ENCODE assay signal across 16 mouse cellular contexts in the genomic region with DNA sequence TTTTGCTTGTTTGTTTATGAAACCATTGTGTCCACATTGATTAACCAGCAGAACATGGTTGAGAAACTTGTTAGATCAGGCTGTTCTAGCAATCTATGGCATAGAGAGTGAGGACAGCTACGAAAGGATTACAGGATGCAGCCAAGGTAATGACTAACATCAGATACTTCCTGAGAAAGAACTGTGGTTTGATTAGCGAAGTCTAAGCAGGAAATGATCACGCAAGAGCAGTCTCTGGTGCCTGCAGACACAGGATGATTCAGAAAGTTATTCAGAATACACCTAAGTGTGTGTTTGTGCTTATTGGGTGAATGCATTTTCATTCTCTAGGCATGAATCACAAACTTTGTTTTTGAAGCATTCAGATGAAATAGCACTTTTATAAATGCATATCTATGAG.
"Had no signal": no experiment of that assay in that cellular context is flagged by ENCODE, and none has a peak within 500 bp of the region (broad histone marks: within the 10 kb centered on the region; RNA-seq: fewer than 3 reads in every experiment).

No protein-coding gene starts in this region.

- H3K9me3 ChIP-seq: megakaryocyte, embryonic 14.5 days; midbrain, embryonic 12.5 days; neural tube, embryonic 12.5 days; stomach, embryonic 15.5 days had no signal

- H3K27ac ChIP-seq: macrophage; midbrain, embryonic 12.5 days; neural tube, embryonic 12.5 days; stomach, embryonic 15.5 days; stomach, postnatal 0 days had no signal

- DNase-seq: lung, adult 18-20 months; lung, embryonic 14.5 days; lung, postnatal 10 days; lung, postnatal 36 days; midbrain, embryonic 14.5 days; right cerebral cortex, postnatal 14 days; thymus, adult 18-20 months; thymus, postnatal 14 days; thymus, postnatal 36 days had no signal

- ATAC-seq: midbrain, embryonic 16.5 days had no signal

- H3K4me2 ChIP-seq: lung, embryonic 14.5 days; midbrain, embryonic 12.5 days; neural tube, embryonic 12.5 days; stomach, embryonic 15.5 days had no signal

- H3K4me1 ChIP-seq: megakaryocyte, embryonic 14.5 days; midbrain, embryonic 12.5 days; neural tube, embryonic 12.5 days; stomach, embryonic 15.5 days had no signal

- H3K4me3 ChIP-seq: megakaryocyte, embryonic 14.5 days; midbrain, embryonic 12.5 days; neural tube, embryonic 12.5 days; stomach, embryonic 15.5 days had no signal

- H3K9ac ChIP-seq: lung, embryonic 14.5 days; midbrain, embryonic 12.5 days; neural tube, embryonic 12.5 days; stomach, embryonic 15.5 days had no signal

- H3K27me3 ChIP-seq: megakaryocyte, embryonic 14.5 days; midbrain, embryonic 12.5 days; neural tube, embryonic 12.5 days; stomach, embryonic 15.5 days had no signal

- H3K36me3 ChIP-seq: midbrain, embryonic 12.5 days; neural tube, embryonic 12.5 days; stomach, embryonic 15.5 days had no signal
